Mouse (Mus musculus): ENCODE measurements at regions not wholly inside any gene's neighbourhood (a gene's known extent, or its start where the extent isn't known, plus 50 kb on each side); places are given as distances from the start of the nearest gene placed in this dataset.

GRCm38 (mm10) chr14:14628673-14629072 is 73.4 kb upstream of the Slc4a7 start:
- TF ChIP-seq CTCF (IDR thresholded peaks at IDR 0.05; ENCODE audit: borderline replicate concordance, insufficient read depth, low read depth, low read length) = no peak
- TF ChIP-seq POLR2A (IDR thresholded peaks at IDR 0.05; ENCODE audit: borderline replicate concordance, insufficient read depth, low read length) = no peak
